Mouse (Mus musculus) NIH3T3 (cell line): Measurements from ENCODE around the gene Auts2.
A peak's percentile ranks its signal among the peaks of the same experiment; 100 is the strongest.

ENCODE experiments used
- DNase-seq: peaks from one replicate; pipeline ENCODE4 v3.0.0-alpha.2; 2012; ENCODE audit warnings: low read depth

Auts2 gene

GRCm38 (mm10) chr5:132391831-132392763 is 151.0 kb downstream of the Auts2 start:
- DNase-seq, result no peak

- DNase-seq, result no peak
These were observed 154.4 kb downstream of the Auts2 start for GRCm38 (mm10) chr5:132388746-132389145.

- no peak for DNase-seq
These were observed 157.8 kb downstream of the Auts2 start for GRCm38 (mm10) chr5:132385244-132385855.

- DNase-seq, result no peak
These were observed 162.9 kb downstream of the Auts2 start for GRCm38 (mm10) chr5:132380261-132380660.

GRCm38 (mm10) chr5:132378977-132379376 is 164.2 kb downstream of the Auts2 start:
- DNase-seq, result no peak

- no peak for DNase-seq
These were observed 168.0 kb downstream of the Auts2 start for GRCm38 (mm10) chr5:132375130-132375529.

GRCm38 (mm10) chr5:132373471-132374075 is 169.6 kb downstream of the Auts2 start:
- peak; percentile 31 for DNase-seq

- no peak for DNase-seq
These were observed 170.5 kb downstream of the Auts2 start for GRCm38 (mm10) chr5:132372605-132373004.

GRCm38 (mm10) chr5:132368678-132369088 is 174.5 kb downstream of the Auts2 start:
- DNase-seq, result no peak

- DNase-seq, result no peak
These were observed 181.9 kb downstream of the Auts2 start for GRCm38 (mm10) chr5:132361276-132361675.

GRCm38 (mm10) chr5:132357726-132358125 is 185.4 kb downstream of the Auts2 start:
- no peak for DNase-seq

GRCm38 (mm10) chr5:132355935-132356334 is 187.2 kb downstream of the Auts2 start:
- DNase-seq, result no peak

- no peak for DNase-seq
These were observed 190.7 kb downstream of the Auts2 start for GRCm38 (mm10) chr5:132352437-132352836.

- DNase-seq, result no peak
These were observed 192.0 kb downstream of the Auts2 start for GRCm38 (mm10) chr5:132351139-132351538.

- no peak for DNase-seq
These were observed 201.8 kb downstream of the Auts2 start for GRCm38 (mm10) chr5:132341315-132341714.

- no peak for DNase-seq
These were observed 205.5 kb downstream of the Auts2 start for GRCm38 (mm10) chr5:132337677-132338076.

GRCm38 (mm10) chr5:132335719-132336118 is 207.4 kb downstream of the Auts2 start:
- DNase-seq, result no peak

GRCm38 (mm10) chr5:132334796-132335195 is 208.3 kb downstream of the Auts2 start:
- DNase-seq, result no peak

- no peak for DNase-seq
These were observed 209.4 kb downstream of the Auts2 start for GRCm38 (mm10) chr5:132333744-132334143.

- no peak for DNase-seq
These were observed 210.6 kb downstream of the Auts2 start for GRCm38 (mm10) chr5:132332521-132332920.

GRCm38 (mm10) chr5:132329171-132329936 is 213.8 kb downstream of the Auts2 start:
- DNase-seq, result peak; percentile 9
